Mouse (Mus musculus) liver, adult 2 months (tissue): Measurements from ENCODE around the gene Sun5. TPM values are rescaled to one million over a fixed set of nuclear protein-coding genes. Genes with fewer than 3 reads are reported as not detected.
"Not testable (repeated sequence)": the region's sequence is repeated elsewhere in the genome, so short reads cannot be mapped to it uniquely, and the experiment has no call there.

Source experiments
- DNase-seq: peaks from one replicate; pipeline ENCODE4 v3.0.0-alpha.2; 2011; ENCODE audit warnings: low read depth, low spot score; ENCODE audit errors: extremely low read depth
- H3K27ac ChIP-seq: fragments of 200-500 bp; replicated peaks from 2 replicates; pipeline ENCODE4 v1.5.1; 2012; ENCODE audit warnings: low read depth, mild to moderate bottlenecking, control low read depth, inconsistent platforms, low read length; ENCODE audit not compliant: insufficient read depth
- H3K27me3 ChIP-seq: fragments of 200-500 bp; 2 replicates; pipeline ENCODE4 v1.6.1; 2012; ENCODE audit warnings: mild to moderate bottlenecking, moderate library complexity, low read length, inconsistent platforms; ENCODE audit not compliant: control insufficient read depth, insufficient read depth
- H3K36me3 ChIP-seq: fragments of 200-500 bp; 2 replicates; pipeline ENCODE4 v1.6.1; 2012; ENCODE audit warnings: low read length, inconsistent platforms; ENCODE audit not compliant: control insufficient read depth, insufficient read depth
- H3K4me1 ChIP-seq: fragments of 200-500 bp; 2 replicates; pipeline ENCODE4 v1.6.1; 2011; ENCODE audit warnings: low read length; ENCODE audit not compliant: control insufficient read depth, insufficient read depth
- H3K4me3 ChIP-seq: fragments of 200-500 bp; 2 replicates; pipeline ENCODE4 v1.5.1; 2011; ENCODE audit warnings: low read depth, mild to moderate bottlenecking, control low read depth, low read length, moderate library complexity; ENCODE audit not compliant: insufficient read depth
- H3K79me2 ChIP-seq: fragments of 200-500 bp; 2 replicates; pipeline ENCODE4 v1.6.1; 2012; ENCODE audit warnings: inconsistent platforms, mild to moderate bottlenecking, low read length, moderate library complexity; ENCODE audit not compliant: control insufficient read depth, insufficient read depth
- H3K9ac ChIP-seq: fragments of 200-500 bp; 2 replicates; pipeline ENCODE4 v1.6.1; 2012; ENCODE audit warnings: low read depth, mild to moderate bottlenecking, control low read depth, inconsistent platforms, low read length
- CTCF ChIP-seq: fragments of 200-500 bp; IDR thresholded peaks from 2 replicates; pipeline ENCODE4 v1.5.1; 2011; ENCODE audit warnings: low read depth, low read length, control low read depth
- POLR2A ChIP-seq: fragments of 200-500 bp; IDR thresholded peaks from 2 replicates; pipeline ENCODE4 v1.6.1; 2011; ENCODE audit warnings: low read length, control low read depth; ENCODE audit not compliant: insufficient read depth; ENCODE audit errors: extremely low read depth
- WGBS: fragments of 180-500 bp; shearing (Covaris S2); methylation state at CpG from one replicate; pipeline ENCODE4 v1.1.7; 2018; 5-methylcytosine and 5-hydroxymethylcytosine counted together
- polyA plus RNA-seq: library from polyadenylated mRNA; depleted of rRNA; stranded (reverse); fragments of >200 nt; gene quantifications from 2 replicates; pipeline ENCODE4 v1.2.3, GENCODE M21; 2012
- total RNA-seq: library from RNA; depleted of rRNA; stranded (reverse); fragments of >200 nt; gene quantifications from 2 replicates; pipeline ENCODE4 v1.2.3, GENCODE M21; 2014

Gene Sun5
- total and polyA plus RNA-seq, 2 experiments: not detected

GRCm38 (mm10) chr2:153828704-153829103 lies 42.2 kb downstream of the Sun5 start:
- Histone ChIP-seq H3K4me1 (no peaks in the 10 kb centered on the region), H3K9ac (no peak overlapping the region), H3K27ac (no peak overlapping the region), H3K79me2 (no peaks in the 10 kb centered on the region), H3K4me3 (no peak overlapping the region), H3K27me3 (no peaks in the 10 kb centered on the region), H3K36me3 (no peaks in the 10 kb centered on the region)
- TF ChIP-seq CTCF (no peak), POLR2A (no peak)
- WGBS: 76% methylated on average over 7 of the region's 7 CpGs
- DNase-seq: no peak

DNA sequence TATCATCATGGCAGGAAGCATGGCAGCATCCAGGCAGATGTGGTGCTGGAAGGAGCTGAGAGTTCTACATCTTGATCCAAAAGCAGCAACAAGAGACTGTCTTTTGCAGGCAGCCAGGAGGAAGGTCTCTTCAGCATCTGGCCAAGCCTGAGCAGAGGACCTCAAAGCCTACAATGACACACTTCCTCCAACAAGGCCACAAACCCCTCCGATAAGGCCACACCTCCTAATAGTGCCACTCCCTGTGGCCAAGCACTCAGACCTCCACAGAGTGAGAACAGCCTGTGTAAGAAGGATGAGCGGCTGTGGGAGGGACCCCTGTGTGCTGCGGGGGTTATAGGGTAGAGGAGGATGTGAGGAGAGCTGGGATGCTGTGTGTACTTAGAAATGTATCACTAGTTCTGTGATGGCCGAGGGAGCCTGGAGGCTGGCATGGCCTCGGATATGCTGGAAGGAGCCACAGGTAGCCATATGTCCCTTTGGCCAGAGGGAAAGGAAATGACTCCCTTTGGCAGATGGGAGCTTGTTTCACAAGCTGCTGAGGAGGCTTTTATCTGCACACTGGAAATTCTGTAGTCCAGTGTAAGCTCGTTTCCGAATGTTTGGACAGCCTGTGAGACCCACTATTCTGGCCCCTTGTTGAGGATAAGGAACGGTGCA lies 43.6 kb downstream of the Sun5 start:
- H3K79me2 ChIP-seq: no peaks in the 10 kb centered on the region
- H3K9ac ChIP-seq: no peak overlapping the region
- no peaks in the 10 kb centered on the region for H3K36me3 ChIP-seq
- DNase-seq: no peak
- WGBS: 84% methylated on average over 8 of the region's 8 CpGs
- TF ChIP-seq CTCF (no peak), POLR2A (no peak)
- H3K4me3 ChIP-seq: no peak overlapping the region
- H3K27me3 ChIP-seq: no peaks in the 10 kb centered on the region
- H3K27ac ChIP-seq: no peak overlapping the region
- no peaks in the 10 kb centered on the region for H3K4me1 ChIP-seq

GRCm38 (mm10) chr2:153825900-153826299 lies 45.0 kb downstream of the Sun5 start:
- not testable (repeated sequence) for H3K27me3 ChIP-seq, H3K4me1 ChIP-seq, H3K79me2 ChIP-seq, DNase-seq, H3K27ac ChIP-seq, H3K36me3 ChIP-seq, H3K9ac ChIP-seq, H3K4me3 ChIP-seq
- WGBS: 53% methylated on average over 32 of the region's 32 CpGs

DNA sequence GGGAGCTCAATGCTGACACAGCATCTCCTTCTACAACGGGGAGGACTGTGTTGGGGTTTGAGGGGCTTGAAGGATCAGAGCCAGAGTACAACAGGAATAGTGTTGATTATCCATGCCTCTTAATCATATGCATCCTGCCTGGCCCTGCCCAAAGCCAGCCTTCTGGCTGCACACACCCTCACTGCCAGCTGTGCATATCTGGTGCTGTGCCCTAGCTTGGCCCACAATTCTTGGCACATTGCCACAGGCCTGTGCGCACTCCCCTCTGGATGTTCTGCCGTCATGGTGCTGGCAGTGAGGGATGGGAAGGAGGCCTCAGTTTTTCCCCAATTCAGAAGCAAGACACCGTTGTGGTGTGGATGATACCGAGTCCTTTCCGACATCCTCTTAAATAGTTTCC lies 46.3 kb downstream of the Sun5 start:
- Histone ChIP-seq H3K9ac (no peak overlapping the region), H3K27ac (no peak overlapping the region), H3K4me1 (no peaks in the 10 kb centered on the region), H3K27me3 (no peaks in the 10 kb centered on the region), H3K79me2 (no peaks in the 10 kb centered on the region), H3K4me3 (no peak overlapping the region), H3K36me3 (no peaks in the 10 kb centered on the region)
- 85% methylated on average over 6 of the region's 6 CpGs for WGBS
- TF ChIP-seq CTCF: no peak
- TF ChIP-seq POLR2A: no peak
- DNase-seq: no peak

DNA sequence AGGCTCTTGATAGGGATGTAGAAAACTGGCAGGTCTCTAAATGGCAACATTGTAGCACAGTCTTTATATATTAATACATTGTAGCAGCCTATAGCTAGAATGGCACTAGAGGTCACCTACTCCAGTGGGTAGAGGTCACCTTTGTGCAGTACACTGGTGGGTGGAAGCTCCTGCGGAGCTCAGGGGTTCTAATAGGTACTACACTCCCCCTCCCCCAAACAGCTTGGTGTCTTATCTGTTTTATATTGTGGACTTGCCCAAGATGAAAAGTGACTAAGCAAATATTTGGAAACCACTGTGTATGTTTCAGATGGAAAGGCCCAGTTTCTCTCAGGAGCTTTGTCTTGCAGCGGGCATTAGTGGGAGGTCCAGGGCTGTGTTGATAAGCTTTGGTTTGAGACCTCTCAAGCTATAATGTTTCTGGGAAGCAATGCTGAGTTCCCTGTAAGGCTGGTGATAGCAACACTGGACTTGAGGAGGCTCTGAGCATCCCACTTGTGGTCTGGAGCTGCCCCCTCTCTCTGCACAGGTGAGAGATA lies 48.8 kb downstream of the Sun5 start:
- H3K79me2 ChIP-seq: no peaks in the 10 kb centered on the region
- no peaks in the 10 kb centered on the region for H3K4me1 ChIP-seq
- no peaks in the 10 kb centered on the region for H3K36me3 ChIP-seq
- DNase-seq: no peak
- no peak overlapping the region for H3K27ac ChIP-seq
- WGBS: 69% methylated on average over 2 of the region's 2 CpGs
- no peak overlapping the region for H3K4me3 ChIP-seq
- TF ChIP-seq POLR2A (no peak), CTCF (no peak)
- H3K27me3 ChIP-seq: no peaks in the 10 kb centered on the region
- no peak overlapping the region for H3K9ac ChIP-seq

DNA sequence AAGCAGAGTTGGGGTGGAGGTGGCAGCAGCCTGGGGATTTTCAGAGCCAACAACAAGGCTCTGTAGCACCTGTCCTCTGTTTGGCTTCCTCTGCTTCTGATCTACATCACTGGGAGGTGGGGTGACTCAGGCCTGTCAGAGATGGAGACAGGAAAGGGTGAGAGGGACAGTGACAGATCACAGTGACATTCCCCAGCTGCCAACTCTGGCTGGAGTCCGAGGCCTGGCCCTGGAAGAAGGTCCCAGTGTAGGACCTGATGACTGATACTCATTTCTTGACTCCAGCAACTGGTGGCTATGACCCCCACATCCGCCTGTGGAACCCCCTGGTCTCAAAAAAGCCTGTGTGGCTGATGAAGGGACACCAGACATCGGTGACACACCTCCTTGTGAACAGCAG lies 61.0 kb downstream of the Sun5 start:
- H3K4me1 ChIP-seq: no peaks in the 10 kb centered on the region
- H3K79me2 ChIP-seq: no peaks in the 10 kb centered on the region
- no peak overlapping the region for H3K4me3 ChIP-seq
- TF ChIP-seq CTCF (no peak), POLR2A (no peak)
- H3K36me3 ChIP-seq: no peaks in the 10 kb centered on the region
- H3K9ac ChIP-seq: no peak overlapping the region
- 76% methylated on average over 3 of the region's 3 CpGs for WGBS
- H3K27ac ChIP-seq: no peak overlapping the region
- no peaks in the 10 kb centered on the region for H3K27me3 ChIP-seq
- no peak for DNase-seq
